Mouse (Mus musculus) liver, embryonic 11.5 days (tissue): ENCODE data around the gene Cdh24. TPM values are rescaled to one million over a fixed set of nuclear protein-coding genes. Genes with fewer than 3 reads are reported as not detected.
A peak's percentile ranks its signal among the peaks of the same experiment; 100 is the strongest.

Source experiments
- ATAC-seq: fragments of 200-750 bp; cut with Nextera tagmentation; replicated peaks from 2 replicates; pipeline ENCODE4 v1.8.0; 2017; ENCODE audit warnings: moderate number of reproducible peaks, mild to moderate bottlenecking, moderate TSS enrichment, moderate library complexity; ENCODE audit not compliant: low FRiP score
- DNase-seq: peaks from one replicate; pipeline ENCODE4 v3.0.0-alpha.2; 2017; ENCODE audit warnings: low spot score
- H3K27ac ChIP-seq: fragments of 300-500 bp; sonication (generic); 2 replicates; pipeline ENCODE4 v1.5.1; 2014; ENCODE audit warnings: mild to moderate bottlenecking, low read depth, low read length, control low read depth
- H3K27me3 ChIP-seq: fragments of 300-500 bp; sonication (generic); replicated peaks from 2 replicates; pipeline ENCODE4 v1.6.1; 2014; ENCODE audit warnings: low read length, mixed read lengths; ENCODE audit not compliant: control insufficient read depth, insufficient read depth
- H3K36me3 ChIP-seq: fragments of 300-500 bp; sonication (generic); 2 replicates; pipeline ENCODE4 v1.6.1; 2014; ENCODE audit warnings: mild to moderate bottlenecking, low read length, moderate library complexity, mixed read lengths; ENCODE audit not compliant: control insufficient read depth, insufficient read depth
- H3K4me1 ChIP-seq: fragments of 300-500 bp; sonication (generic); replicated peaks from 2 replicates; pipeline ENCODE4 v1.6.1; 2014; ENCODE audit warnings: low read length, mixed read lengths; ENCODE audit not compliant: control insufficient read depth, insufficient read depth
- H3K4me2 ChIP-seq: fragments of 300-500 bp; sonication (generic); 2 replicates; pipeline ENCODE4 v1.6.1; 2014; ENCODE audit warnings: mild to moderate bottlenecking, control low read depth, moderate library complexity
- H3K4me3 ChIP-seq: fragments of 300-500 bp; sonication (generic); 2 replicates; pipeline ENCODE4 v1.5.1; 2014; ENCODE audit warnings: low read depth, low read length, control low read depth
- H3K9ac ChIP-seq: fragments of 300-500 bp; sonication (generic); 2 replicates; pipeline ENCODE4 v1.6.1; 2014; ENCODE audit warnings: low read depth, low read length, control low read depth
- H3K9me3 ChIP-seq: fragments of 300-500 bp; sonication (generic); 2 replicates; pipeline ENCODE4 v1.6.1; 2016; ENCODE audit warnings: low read length, inconsistent platforms, mixed read lengths; ENCODE audit not compliant: control insufficient read depth
- WGBS: fragments of 180-500 bp; shearing (Covaris S2); extraction: QIAGEN DNeasy Blood & Tissue Kit; methylation state at CpG from one replicate; pipeline ENCODE4 v1.1.7; 2014; 5-methylcytosine and 5-hydroxymethylcytosine counted together
- microRNA counts: library from miRNA; unstranded; fragments of <30 nt; microRNA quantifications from one replicate; lab custom pipeline; 2015
- microRNA-seq: library from miRNA; unstranded; fragments of <30 nt; microRNA quantifications from one replicate; pipeline ENCODE4, GENCODE M21; 2017; ENCODE audit warnings: borderline number of aligned reads
- polyA plus RNA-seq: library from polyadenylated mRNA; unstranded; fragments of >200 nt; fragmentation: Nextera tagmentation; extraction: Ambion mirVana; gene quantifications from 2 replicates; pipeline ENCODE4 v1.2.1, GENCODE M21; 2014

Gene Cdh24
- polyA plus RNA-seq, 1 experiment from 2014 or later: 1.9 TPM

GRCm38 (mm10) chr14:54594631-54595414 is 46.3 kb downstream of the Cdh24 start:
- no peaks in the 10 kb centered on the region for H3K27me3 ChIP-seq
- peaks cover 3% of the 10 kb centered on the region; the same call in 1 of the 2 replicates for H3K4me1 ChIP-seq
- no peaks in the 10 kb centered on the region; the same call in 1 of the 2 replicates for H3K36me3 ChIP-seq
- 70% methylated on average over 27 of the region's 28 CpGs for WGBS
- H3K9me3 ChIP-seq: no peaks in the 10 kb centered on the region
- H3K4me3 ChIP-seq: no peak overlapping the region
- H3K9ac ChIP-seq: no peak overlapping the region
- H3K4me2 ChIP-seq: no peak overlapping the region
- ATAC-seq (no peak), DNase-seq (no peak)
- no peak overlapping the region for H3K27ac ChIP-seq

- Histone ChIP-seq H3K9ac (no peak overlapping the region), H3K4me3 (no peak overlapping the region), H3K27me3 (no peaks in the 10 kb centered on the region), H3K4me2 (no peak overlapping the region), H3K4me1 (peaks cover 3% of the 10 kb centered on the region; the same call in 1 of the 2 replicates), H3K36me3 (no peaks in the 10 kb centered on the region; the same call in 1 of the 2 replicates), H3K9me3 (no peaks in the 10 kb centered on the region), H3K27ac (no peak overlapping the region)
- no peak for ATAC-seq
- 87% methylated on average over 3 of the region's 3 CpGs for WGBS
- DNase-seq: no peak
Measured at GRCm38 (mm10) chr14:54594055-54594454, 47.1 kb downstream of the Cdh24 start.

- H3K4me1 ChIP-seq: peaks cover 3% of the 10 kb centered on the region; the same call in 1 of the 2 replicates
- no peak overlapping the region for H3K4me2 ChIP-seq
- 43% methylated on average over 10 of the region's 10 CpGs for WGBS
Measured at GRCm38 (mm10) chr14:54592319-54592934, 48.7 kb downstream of the Cdh24 start.

GRCm38 (mm10) chr14:54591056-54591455 is 50.1 kb downstream of the Cdh24 start:
- ATAC-seq: no peak
- WGBS: 92% methylated on average over 16 of the region's 16 CpGs
- H3K4me1 ChIP-seq: peaks cover 3% of the 10 kb centered on the region; the same call in 1 of the 2 replicates

More at GRCm38 (mm10) chr14:54592319-54592934, 48.7 kb downstream of the Cdh24 start:
- H3K36me3 ChIP-seq: no peaks in the 10 kb centered on the region
- no peaks in the 10 kb centered on the region for H3K27me3 ChIP-seq
- DNase-seq (no peak), ATAC-seq (peak; percentile 49; the same call in 1 of the 2 replicates)
- no peak overlapping the region for H3K9ac ChIP-seq
- H3K4me3 ChIP-seq: no peak overlapping the region
- no peaks in the 10 kb centered on the region for H3K9me3 ChIP-seq
- H3K27ac ChIP-seq: 0 out of 2 replicates have a peak overlapping the region, but pooled peaks have one; percentile 16

GRCm38 (mm10) chr14:54583681-54584338 is 57.4 kb downstream of the Cdh24 start:
- 43% methylated on average over 7 of the region's 7 CpGs for WGBS
- ATAC-seq: 0 out of 2 replicates have a peak, but pooled peaks have one; percentile 21
- peaks cover 12% of the 10 kb centered on the region for H3K4me1 ChIP-seq
- H3K9ac ChIP-seq: no peak overlapping the region
- no peak overlapping the region for H3K27ac ChIP-seq
- H3K36me3 ChIP-seq: no peaks in the 10 kb centered on the region; the same call in 1 of the 2 replicates
- no peak overlapping the region for H3K4me3 ChIP-seq
- DNase-seq: no peak
- no peaks in the 10 kb centered on the region for H3K9me3 ChIP-seq
- no peak overlapping the region for H3K4me2 ChIP-seq
- H3K27me3 ChIP-seq: no peaks in the 10 kb centered on the region

More at GRCm38 (mm10) chr14:54591056-54591455, 50.1 kb downstream of the Cdh24 start:
- DNase-seq: no peak
- Histone ChIP-seq H3K27me3 (no peaks in the 10 kb centered on the region), H3K4me2 (no peak overlapping the region), H3K9me3 (no peaks in the 10 kb centered on the region), H3K4me3 (no peak overlapping the region), H3K27ac (no peak overlapping the region), H3K9ac (no peak overlapping the region), H3K36me3 (no peaks in the 10 kb centered on the region)

- Histone ChIP-seq H3K9me3 (no peaks in the 10 kb centered on the region), H3K4me3 (no peak overlapping the region), H3K4me1 (peaks cover 17% of the 10 kb centered on the region), H3K4me2 (no peak overlapping the region), H3K36me3 (no peaks in the 10 kb centered on the region; the same call in 1 of the 2 replicates), H3K27me3 (peaks cover 5% of the 10 kb centered on the region), H3K27ac (no peak overlapping the region), H3K9ac (no peak overlapping the region)
- WGBS: 74% methylated on average over 9 of the region's 9 CpGs
- DNase-seq: no peak
- peak; percentile 37; the same call in 1 of the 2 replicates for ATAC-seq
Measured at GRCm38 (mm10) chr14:54582536-54582935, 58.6 kb downstream of the Cdh24 start.

MicroRNAs encoded within 50 kb of the gene (microRNA counts, 519-probe panel; counts per million panel counts)
- not detected for microRNA mmu-miR-686 (lab: Ali Mortazavi, UCI)

Small RNA genes lying within 50 kb of the gene (microRNA-seq; reads per million reads assigned to microRNA genes)
- gene Mir686: not detected
- gene Mir6948: 1.4 reads per million

Other genes with a start within 250 kb of the Cdh24 start
- gene Slc7a7, start 223.6 kb downstream of the Cdh24 start, polyA plus RNA-seq: 8.3 and 10.0 TPM in 2 replicates
- gene Mrpl52, start 214.5 kb downstream of the Cdh24 start, polyA plus RNA-seq: 309 and 329 TPM in 2 replicates
- gene Mmp14, start 209.8 kb downstream of the Cdh24 start, polyA plus RNA-seq: 56.6 and 57.6 TPM in 2 replicates
- gene Lrp10, start 177.2 kb downstream of the Cdh24 start, polyA plus RNA-seq: 38.6 and 41.3 TPM in 2 replicates
- gene Rem2, start 165.3 kb downstream of the Cdh24 start, polyA plus RNA-seq: 0.29 and 0.78 TPM in 2 replicates
- gene Prmt5, start 123.8 kb downstream of the Cdh24 start, polyA plus RNA-seq: 98.0 and 108 TPM in 2 replicates
- gene Haus4, start 86.7 kb downstream of the Cdh24 start, polyA plus RNA-seq: 71.6 and 76.4 TPM in 2 replicates
- 15.0 and 17.8 TPM in 2 replicates for gene Ajuba, start 63.8 kb downstream of the Cdh24 start, polyA plus RNA-seq
- gene 4931414P19Rik, start 35.4 kb downstream of the Cdh24 start, polyA plus RNA-seq: 5.6 and 5.8 TPM in 2 replicates
- 411 and 417 TPM in 2 replicates for gene Psmb5, start 23.3 kb downstream of the Cdh24 start, polyA plus RNA-seq
- not detected in 2 replicates for gene Psmb11, start 19.9 kb downstream of the Cdh24 start, polyA plus RNA-seq
- gene Gm17606, start 412 bp downstream of the Cdh24 start, polyA plus RNA-seq: not detected in 2 replicates
- 76.1 and 81.1 TPM in 2 replicates for gene 1700123O20Rik, start 44.9 kb upstream of the Cdh24 start, polyA plus RNA-seq
- 98.8 and 109 TPM in 2 replicates for gene Acin1, start 45.6 kb upstream of the Cdh24 start, polyA plus RNA-seq
- gene Gm29776, start 57.5 kb upstream of the Cdh24 start, polyA plus RNA-seq: 0.07 TPM in 1 of 2 replicates, not detected in the other
- 2.0 and 3.1 TPM in 2 replicates for gene Cebpe, start 70.8 kb upstream of the Cdh24 start, polyA plus RNA-seq
- 6.8 and 7.1 TPM in 2 replicates for gene Slc7a8, start 140.6 kb upstream of the Cdh24 start, polyA plus RNA-seq
- gene Rnf212b, start 172.8 kb upstream of the Cdh24 start, polyA plus RNA-seq: not detected in 2 replicates
- gene Homez, start 229.6 kb upstream of the Cdh24 start, polyA plus RNA-seq: 5.2 and 5.5 TPM in 2 replicates
- 1.1 and 2.1 TPM in 2 replicates for gene Ppp1r3e, start 236.2 kb upstream of the Cdh24 start, polyA plus RNA-seq
- gene Bcl2l2, start 242.0 kb upstream of the Cdh24 start, polyA plus RNA-seq: 2.0 and 2.1 TPM in 2 replicates
- gene Gm20521, start 242.1 kb upstream of the Cdh24 start, polyA plus RNA-seq: 0.27 TPM in 1 of 2 replicates, not detected in the other